Mouse (Mus musculus) C2C12 (cell line): ENCODE measurements around the gene Fbxo8. TPM values are rescaled to one million over a fixed set of nuclear protein-coding genes. Genes with fewer than 3 reads are reported as not detected.

Source experiments
- H3K27me3 ChIP-seq: one replicate; pipeline ENCODE4 v1.6.1; 2011; ENCODE audit not compliant: control insufficient read depth, insufficient read depth, insufficient read length
- H3K36me3 ChIP-seq: one replicate; pipeline ENCODE4 v1.6.1; 2011; ENCODE audit not compliant: control insufficient read depth, insufficient read depth
- H3K4me3 ChIP-seq: one replicate; pipeline ENCODE4 v1.5.1; 2011; ENCODE audit warnings: mild to moderate bottlenecking, control low read depth; ENCODE audit not compliant: poor library complexity, insufficient read depth, severe bottlenecking
- H3K79me2 ChIP-seq: one replicate; pipeline ENCODE4 v1.6.1; 2011; ENCODE audit not compliant: control insufficient read depth, insufficient read depth
- H3K79me3 ChIP-seq: one replicate; pipeline ENCODE4 v1.6.1; 2011; ENCODE audit warnings: low read depth, control low read depth
- H3ac ChIP-seq: one replicate; pipeline ENCODE3; 2011; ENCODE audit warnings: low read depth; ENCODE audit not compliant: control insufficient read depth, insufficient read length
- CEBPB ChIP-seq: IDR thresholded peaks from one replicate; pipeline ENCODE4 v1.6.1; 2011; ENCODE audit warnings: low read depth, mild to moderate bottlenecking, control low read depth, moderate library complexity
- CTCF ChIP-seq: IDR thresholded peaks from one replicate; pipeline ENCODE4 v1.5.1; 2011; ENCODE audit not compliant: control insufficient read depth, insufficient read depth, insufficient read length
- FOSL1 ChIP-seq: IDR thresholded peaks from one replicate; pipeline ENCODE4 v1.8.0; 2011; ENCODE audit warnings: mild to moderate bottlenecking, low read length; ENCODE audit not compliant: poor library complexity, insufficient read depth, severe bottlenecking
- MAX ChIP-seq: IDR thresholded peaks from one replicate; pipeline ENCODE4 v1.6.1; 2011; ENCODE audit warnings: mild to moderate bottlenecking, control low read depth
- MYOD1 ChIP-seq: IDR thresholded peaks from one replicate; pipeline ENCODE4 v1.6.1; 2011; ENCODE audit warnings: low read depth; ENCODE audit not compliant: control insufficient read depth, insufficient read length
- MYOG ChIP-seq: IDR thresholded peaks from one replicate; pipeline ENCODE4 v1.6.1; 2011; ENCODE audit not compliant: control insufficient read depth, insufficient read length; ENCODE audit errors: extremely low read depth
- USF1 ChIP-seq: IDR thresholded peaks from one replicate; pipeline ENCODE4 v1.6.1; 2011; ENCODE audit warnings: low read depth, mild to moderate bottlenecking, control low read depth, moderate library complexity
- microRNA-seq: library from miRNA; unstranded; fragments of <30 nt; microRNA quantifications from one replicate; pipeline ENCODE4, GENCODE M21; 2019; ENCODE audit warnings: borderline microRNAs expressed
- polyA plus RNA-seq: library from polyadenylated mRNA; unstranded; fragments of >200 nt; fragmentation: generic; extraction: Trizol; gene quantifications from one replicate; pipeline ENCODE4 v1.2.1, GENCODE M21; 2012; ENCODE audit warnings: missing spikeins

The Fbxo8 gene
- polyA plus RNA-seq, 1 experiment = 6.5 TPM

DNA sequence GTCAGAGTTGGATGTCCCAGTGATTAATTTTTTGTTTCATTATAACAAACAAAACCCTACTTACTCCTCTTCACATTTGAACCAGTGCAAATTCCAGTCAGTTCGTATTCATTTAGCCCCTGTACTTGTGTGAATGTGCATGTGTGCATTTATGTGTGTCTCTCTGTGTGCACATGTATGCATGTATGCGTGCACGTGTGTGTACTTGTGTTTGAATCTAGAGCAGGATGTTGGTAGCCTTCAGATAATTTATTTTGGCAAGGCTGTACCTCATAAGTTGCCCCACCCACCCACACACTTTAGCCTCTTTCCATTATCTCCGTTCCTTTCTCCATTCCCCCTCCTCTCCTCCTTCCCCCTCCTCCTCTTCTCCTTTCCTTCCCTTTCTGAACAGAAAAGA is 70.2 kb downstream of the Fbxo8 start:
- H3ac ChIP-seq = no peak overlapping the region
- no peaks in the 10 kb centered on the region for H3K79me2 ChIP-seq
- no peak for TF ChIP-seq CTCF
- TF ChIP-seq FOSL1 = no peak
- TF ChIP-seq CEBPB = no peak
- no peak for TF ChIP-seq MAX
- TF ChIP-seq MYOD1 = no peak
- no peak for TF ChIP-seq USF1
- no peak for TF ChIP-seq MYOG
- no peak overlapping the region for H3K4me3 ChIP-seq
- H3K79me3 ChIP-seq = no peaks in the 10 kb centered on the region
- H3K27me3 ChIP-seq = peaks cover 16% of the 10 kb centered on the region
- no peaks in the 10 kb centered on the region for H3K36me3 ChIP-seq

DNA sequence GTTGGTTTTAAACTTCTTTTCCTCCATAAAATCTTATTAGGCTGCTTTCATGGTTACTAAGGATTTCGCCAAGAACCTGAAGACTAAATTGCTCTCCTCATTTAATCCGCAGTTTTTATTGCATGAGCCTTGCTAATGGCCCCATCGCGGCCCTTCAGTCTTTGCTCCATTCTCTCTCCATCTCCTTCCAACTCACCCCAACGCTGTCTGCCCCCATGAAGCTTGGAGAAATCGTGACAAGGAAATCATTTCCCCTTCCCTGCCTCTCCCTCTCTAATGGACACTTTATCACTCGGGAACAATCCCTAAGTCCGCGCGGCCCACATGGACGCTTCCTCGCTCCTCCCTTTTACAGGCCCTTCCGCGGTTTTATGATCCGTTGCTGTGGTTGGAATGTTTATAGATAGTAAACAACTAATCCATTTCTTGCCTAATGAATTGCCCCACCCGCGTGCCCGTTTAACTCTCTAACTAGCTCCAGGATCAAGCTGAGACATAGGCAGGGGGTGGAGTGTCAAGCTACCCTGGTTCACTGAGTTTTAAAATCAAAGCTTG is 71.7 kb downstream of the Fbxo8 start:
- Histone ChIP-seq H3K36me3 (no peaks in the 10 kb centered on the region), H3K79me2 (no peaks in the 10 kb centered on the region), H3K79me3 (no peaks in the 10 kb centered on the region), H3K27me3 (peaks cover 16% of the 10 kb centered on the region), H3K4me3 (no peak overlapping the region), H3ac (no peak overlapping the region)
- no peak for TF ChIP-seq MYOD1

DNA sequence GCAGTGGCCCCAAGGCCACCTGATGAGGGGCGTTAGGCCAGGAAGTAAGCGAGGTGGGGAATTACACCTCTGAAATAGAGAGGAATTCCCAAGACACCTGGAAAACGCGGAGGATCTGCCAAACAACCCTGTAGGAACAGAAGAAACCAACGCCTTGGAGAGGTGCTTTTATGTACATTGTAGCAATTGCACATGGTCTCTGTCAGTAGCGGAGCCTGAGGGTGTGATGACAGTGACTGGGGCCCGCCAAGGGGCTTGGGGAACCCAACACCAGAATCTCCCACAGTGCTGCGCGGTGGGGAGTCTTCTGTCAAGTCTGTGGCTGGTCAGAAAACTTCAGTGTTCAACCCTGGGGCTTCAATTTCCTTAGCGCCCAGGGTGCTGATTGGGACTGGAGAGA is 72.5 kb downstream of the Fbxo8 start:
- Histone ChIP-seq H3K4me3 (no peak overlapping the region), H3ac (no peak overlapping the region), H3K79me2 (no peaks in the 10 kb centered on the region), H3K36me3 (no peaks in the 10 kb centered on the region), H3K27me3 (peaks cover 16% of the 10 kb centered on the region), H3K79me3 (no peaks in the 10 kb centered on the region)
- no peak for TF ChIP-seq MYOD1
- TF ChIP-seq USF1 = no peak
- TF ChIP-seq CTCF = no peak
- no peak for TF ChIP-seq MYOG
- TF ChIP-seq FOSL1 = no peak
- TF ChIP-seq MAX = no peak

DNA sequence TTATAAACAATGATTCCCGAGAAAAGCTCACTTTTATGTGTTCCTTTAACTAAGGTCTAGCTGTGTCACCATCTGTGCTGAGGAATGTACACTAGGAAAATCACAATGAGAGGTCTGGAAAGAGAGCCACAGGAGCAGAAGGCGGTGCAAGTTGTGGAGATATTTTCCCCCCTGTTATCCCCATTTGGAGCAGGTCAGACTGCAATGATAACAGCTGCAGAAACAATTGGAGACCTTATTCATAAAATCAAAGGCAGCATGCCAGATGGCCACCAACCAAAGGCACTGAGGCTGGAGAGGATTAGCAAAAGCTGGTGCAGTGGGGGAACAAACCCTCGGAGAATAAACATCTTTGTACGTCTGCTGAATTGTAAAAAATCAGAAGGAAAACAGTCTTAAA is 78.3 kb downstream of the Fbxo8 start:
- no peak for TF ChIP-seq USF1
- no peak for TF ChIP-seq FOSL1
- TF ChIP-seq CEBPB = no peak
- no peak for TF ChIP-seq MYOG
- no peak for TF ChIP-seq CTCF
- no peak for TF ChIP-seq MAX
- TF ChIP-seq MYOD1 = no peak
- Histone ChIP-seq H3ac (no peak overlapping the region), H3K36me3 (no peaks in the 10 kb centered on the region), H3K79me2 (no peaks in the 10 kb centered on the region), H3K79me3 (no peaks in the 10 kb centered on the region), H3K27me3 (no peaks in the 10 kb centered on the region), H3K4me3 (no peak overlapping the region)

DNA sequence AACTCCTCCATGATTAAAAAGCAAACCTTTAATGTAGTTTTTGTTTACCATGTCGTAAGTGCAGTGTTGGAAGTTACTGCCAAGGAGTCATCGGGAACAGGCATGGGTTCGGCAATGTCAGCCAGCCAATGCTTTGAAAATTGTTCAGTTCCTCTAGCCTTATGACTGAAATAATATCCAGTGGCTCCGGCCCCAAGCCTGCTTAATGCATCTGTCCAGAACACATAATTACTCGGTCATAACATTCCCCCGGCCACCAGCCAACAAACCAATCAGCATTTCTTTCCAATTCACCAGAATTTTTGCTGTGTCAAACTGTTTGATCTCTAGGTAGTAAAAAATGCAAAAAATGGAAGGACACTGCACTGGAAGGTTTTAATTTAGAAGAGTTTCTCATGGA is 88.4 kb downstream of the Fbxo8 start:
- H3K79me2 ChIP-seq = no peaks in the 10 kb centered on the region
- no peaks in the 10 kb centered on the region for H3K27me3 ChIP-seq
- TF ChIP-seq CEBPB (no peak), CTCF (no peak), FOSL1 (no peak), MAX (no peak), MYOG (no peak), USF1 (no peak), MYOD1 (no peak)
- H3ac ChIP-seq = no peak overlapping the region
- no peaks in the 10 kb centered on the region for H3K79me3 ChIP-seq
- no peaks in the 10 kb centered on the region for H3K36me3 ChIP-seq
- H3K4me3 ChIP-seq = no peak overlapping the region

Small RNA genes lying within 50 kb of the gene (microRNA-seq; reads per million reads assigned to microRNA genes)
- not detected for gene Gm25992

Other genes with a start within 250 kb of the Fbxo8 start
- 12.1 TPM for gene Cep44, start within 50 bp of the Fbxo8 start, polyA plus RNA-seq